Mouse (Mus musculus): Measurements from ENCODE around the gene Dtd1.
"Not testable (repeated sequence)": the region's sequence is repeated elsewhere in the genome, so short reads cannot be mapped to it uniquely, and the experiment has no call there.

Gene Dtd1

GRCm38 (mm10) chr2:144599831-144600687 is at the start of gene Dtd1:
Dtd1 (plus strand) TSS chr2:144599897.
- DNase-seq: peak; percentile 81 to 93

GRCm38 (mm10) chr2:144550529-144550928 is 49.2 kb upstream of the Dtd1 start, which contains the start of gene Rbbp9:
Rbbp9 (minus strand) TSS chr2:144550869.
- DNase-seq: peak; percentile 22 to 36

- no peak for DNase-seq
Measured at GRCm38 (mm10) chr2:144553905-144554304, 45.8 kb upstream of the Dtd1 start.

DNA sequence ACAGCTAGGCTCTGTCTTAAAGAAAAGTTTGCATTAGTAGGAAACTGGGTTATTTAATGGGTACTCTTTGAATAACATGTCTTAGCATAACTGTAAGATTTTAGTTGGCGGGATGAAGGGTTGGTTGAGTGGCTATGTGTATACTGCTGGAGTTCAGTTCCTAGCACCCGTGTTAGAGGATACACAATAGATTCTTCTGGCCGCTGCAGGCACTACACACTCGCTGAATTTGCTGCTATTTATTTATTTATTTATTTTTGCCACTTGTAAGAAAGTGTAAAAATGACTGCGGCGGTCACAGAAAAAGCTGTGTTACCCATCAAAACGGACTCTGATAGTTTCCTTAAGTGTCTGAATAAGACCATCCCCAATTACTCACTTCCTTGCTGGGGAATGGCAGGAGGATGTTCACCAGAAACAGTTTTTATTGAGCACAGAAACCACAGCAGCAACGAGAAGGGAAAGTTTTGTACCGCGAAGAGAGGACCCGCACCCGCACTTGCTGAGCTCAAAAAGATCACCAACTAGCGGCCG is 44.3 kb upstream of the Dtd1 start:
- no peak for DNase-seq

GRCm38 (mm10) chr2:144555820-144556552 is 43.7 kb upstream of the Dtd1 start, which contains the start of gene Sec23b:
Sec23b (plus strand) TSS chr2:144556229.
- DNase-seq: peak; percentile 92

- DNase-seq: no peak
Measured at GRCm38 (mm10) chr2:144588723-144589122, 11.0 kb upstream of the Dtd1 start.

GRCm38 (mm10) chr2:144593036-144593435 is 6.7 kb upstream of the Dtd1 start:
- not testable (repeated sequence) for DNase-seq

- peak; percentile 59 to 70 for DNase-seq
Measured at GRCm38 (mm10) chr2:144593951-144594651, 5.6 kb upstream of the Dtd1 start, which contains the start of gene Smim26. Smim26 (plus strand) TSS chr2:144594054.

DNA sequence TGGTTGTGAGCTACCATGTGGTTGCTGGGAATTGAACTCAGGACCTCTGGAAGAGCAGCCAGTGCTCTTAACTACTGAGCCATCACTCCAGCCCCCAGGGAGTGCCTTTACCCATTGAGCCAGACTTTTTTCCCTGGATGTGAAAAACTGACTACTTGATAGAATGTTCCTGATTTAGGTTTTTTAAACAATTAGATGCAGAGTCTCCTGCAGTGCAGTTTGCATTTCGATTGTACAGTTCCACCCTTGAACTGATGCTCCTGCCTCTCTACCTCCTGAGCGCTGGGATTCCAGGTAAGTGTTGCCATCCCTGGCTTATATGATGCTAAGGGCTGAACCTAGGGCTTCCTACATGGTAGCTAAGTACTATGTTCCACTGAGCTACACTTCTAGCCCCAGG is 1.7 kb upstream of the Dtd1 start:
- no peak for DNase-seq

- no peak for DNase-seq
Measured at GRCm38 (mm10) chr2:144601576-144601975, 1.9 kb downstream of the Dtd1 start.

DNA sequence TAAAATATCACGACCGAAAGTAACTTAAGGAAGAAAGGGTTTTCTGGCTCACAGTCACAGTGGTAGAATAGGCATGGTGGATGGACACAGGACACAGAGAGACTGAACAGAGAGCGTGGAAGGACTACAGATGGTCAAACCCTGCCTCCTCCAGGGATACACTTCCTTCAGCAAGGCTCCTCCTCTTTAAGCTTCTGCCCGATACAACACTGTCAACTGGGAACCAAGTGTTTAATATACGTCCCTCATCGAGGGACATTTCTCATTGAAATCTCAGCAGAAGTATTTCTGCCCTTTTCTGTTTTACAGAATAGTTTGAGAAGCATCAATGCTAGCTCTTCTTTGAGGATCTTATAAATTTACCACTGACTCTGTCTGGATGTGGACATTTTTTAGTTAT is 14.3 kb downstream of the Dtd1 start:
- no peak for DNase-seq

- DNase-seq: no peak
Measured at GRCm38 (mm10) chr2:144617074-144617874, 17.6 kb downstream of the Dtd1 start.

GRCm38 (mm10) chr2:144621491-144621890 is 21.8 kb downstream of the Dtd1 start:
- no peak for DNase-seq

GRCm38 (mm10) chr2:144633551-144633950 is 33.9 kb downstream of the Dtd1 start:
- DNase-seq: no peak

DNA sequence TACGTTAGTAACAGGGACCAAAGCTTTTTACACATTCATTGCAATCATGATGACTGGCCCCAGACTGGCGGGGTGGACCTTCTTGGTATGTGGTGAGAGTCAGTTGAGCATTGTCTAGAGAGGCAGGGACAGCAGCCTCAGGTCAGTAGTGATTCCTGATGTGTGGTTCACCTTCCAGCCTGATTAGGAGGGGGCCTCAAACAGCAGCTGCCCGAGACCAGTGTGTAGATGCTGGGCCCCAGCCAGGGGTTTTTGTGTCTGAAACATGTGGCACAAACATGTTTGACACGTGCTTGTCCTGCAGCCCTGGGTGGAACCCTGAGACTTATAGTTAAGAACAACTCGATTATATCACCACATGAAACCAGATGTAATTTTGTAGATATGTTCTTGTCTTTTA is 34.5 kb downstream of the Dtd1 start:
- DNase-seq: no peak

DNA sequence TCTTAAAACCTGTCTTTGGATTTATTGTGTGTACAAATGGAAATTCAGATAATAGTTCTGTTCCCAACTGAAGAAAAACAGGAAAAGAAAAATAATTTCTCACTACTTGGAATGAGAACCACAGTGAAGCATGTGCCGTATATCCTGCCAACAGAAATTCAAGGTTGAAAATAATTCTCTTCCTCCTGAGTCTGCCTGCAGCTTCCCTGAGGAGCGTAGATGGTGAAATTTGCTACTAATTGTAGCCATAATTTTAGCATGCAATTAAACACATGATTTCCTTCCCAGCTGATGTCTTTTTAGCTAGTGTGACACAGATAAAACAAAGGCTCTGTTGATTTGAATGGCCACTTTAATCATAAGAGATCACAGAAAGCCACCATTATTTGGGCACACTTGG is 35.0 kb downstream of the Dtd1 start:
- DNase-seq: no peak

DNA sequence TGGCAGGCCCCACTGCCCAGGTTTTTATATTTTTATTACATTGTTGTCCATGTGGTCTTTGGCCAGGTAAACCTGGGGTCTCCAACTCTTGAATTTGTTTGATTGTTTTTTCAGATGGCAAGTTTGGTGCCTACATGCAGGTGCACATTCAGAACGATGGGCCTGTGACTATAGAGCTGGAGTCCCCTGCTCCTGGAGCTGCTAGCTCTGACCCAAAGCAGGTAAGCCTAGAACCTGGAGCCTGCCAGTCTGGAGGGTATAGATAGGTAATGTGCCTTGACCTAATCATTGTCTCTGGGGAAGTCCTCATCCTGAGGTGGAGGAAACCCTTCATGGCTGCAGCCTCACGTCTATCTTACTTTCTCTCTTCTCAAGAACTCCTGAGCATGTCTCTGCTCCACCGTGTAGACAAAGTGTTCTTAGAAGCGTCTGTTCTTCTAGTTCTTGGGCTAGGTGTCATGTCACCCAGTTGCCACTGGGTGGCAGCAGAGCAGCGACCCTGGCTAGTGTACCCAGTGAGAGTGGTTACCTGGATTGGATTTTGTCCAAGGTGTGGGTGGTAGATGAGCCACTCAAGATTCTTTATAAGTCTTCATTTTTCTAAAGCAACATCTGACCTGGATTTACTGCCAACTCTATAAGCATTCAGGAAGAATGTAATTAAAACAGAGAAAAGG is 36.1 kb downstream of the Dtd1 start:
- DNase-seq: peak in 1 of 2 experiments; percentile 55

DNA sequence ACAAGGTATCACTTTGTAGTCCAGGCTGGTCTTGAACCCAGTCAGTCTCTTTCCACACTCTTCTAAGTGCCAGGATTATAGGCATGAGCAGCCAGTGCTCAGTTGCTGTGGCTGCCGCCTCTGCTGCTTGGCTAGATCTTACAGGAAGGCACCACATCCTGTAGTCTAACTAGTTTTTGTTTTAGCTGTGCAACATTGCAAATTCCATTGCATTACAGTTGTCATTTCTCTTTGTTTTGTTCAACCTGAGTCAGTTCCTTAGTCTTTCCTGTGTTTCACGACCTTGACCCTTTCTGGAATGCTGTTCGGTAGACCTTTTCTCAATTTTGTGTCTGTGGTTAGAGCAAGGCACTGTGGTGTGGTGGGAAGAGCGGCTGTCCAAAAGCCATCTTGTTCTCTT is 37.5 kb downstream of the Dtd1 start:
- no peak for DNase-seq

- DNase-seq: no peak
Measured at GRCm38 (mm10) chr2:144637671-144638395, 38.1 kb downstream of the Dtd1 start.

GRCm38 (mm10) chr2:144638719-144639118 is 39.0 kb downstream of the Dtd1 start:
- DNase-seq: no peak

GRCm38 (mm10) chr2:144640101-144640500 is 40.4 kb downstream of the Dtd1 start:
- DNase-seq: no peak
